Mouse (Mus musculus) C2C12 (cell line): ENCODE measurements around the gene Rpsa. TPM values are rescaled to one million over a fixed set of nuclear protein-coding genes. Genes with fewer than 3 reads are reported as not detected.

Experiments
- H3K27me3 ChIP-seq: one replicate; pipeline ENCODE4 v1.6.1; 2011; ENCODE audit not compliant: control insufficient read depth, insufficient read depth, insufficient read length
- H3K36me3 ChIP-seq: one replicate; pipeline ENCODE4 v1.6.1; 2011; ENCODE audit not compliant: control insufficient read depth, insufficient read depth
- H3K4me3 ChIP-seq: one replicate; pipeline ENCODE4 v1.5.1; 2011; ENCODE audit warnings: mild to moderate bottlenecking, control low read depth; ENCODE audit not compliant: poor library complexity, insufficient read depth, severe bottlenecking
- H3K79me2 ChIP-seq: one replicate; pipeline ENCODE4 v1.6.1; 2011; ENCODE audit not compliant: control insufficient read depth, insufficient read depth
- H3K79me3 ChIP-seq: one replicate; pipeline ENCODE4 v1.6.1; 2011; ENCODE audit warnings: low read depth, control low read depth
- H3ac ChIP-seq: one replicate; pipeline ENCODE3; 2011; ENCODE audit warnings: low read depth; ENCODE audit not compliant: control insufficient read depth, insufficient read length
- CEBPB ChIP-seq: IDR thresholded peaks from one replicate; pipeline ENCODE4 v1.6.1; 2011; ENCODE audit warnings: low read depth, mild to moderate bottlenecking, control low read depth, moderate library complexity
- CTCF ChIP-seq: IDR thresholded peaks from one replicate; pipeline ENCODE4 v1.5.1; 2011; ENCODE audit not compliant: control insufficient read depth, insufficient read depth, insufficient read length
- FOSL1 ChIP-seq: IDR thresholded peaks from one replicate; pipeline ENCODE4 v1.8.0; 2011; ENCODE audit warnings: mild to moderate bottlenecking, low read length; ENCODE audit not compliant: poor library complexity, insufficient read depth, severe bottlenecking
- MAX ChIP-seq: IDR thresholded peaks from one replicate; pipeline ENCODE4 v1.6.1; 2011; ENCODE audit warnings: mild to moderate bottlenecking, control low read depth
- MYOD1 ChIP-seq: IDR thresholded peaks from one replicate; pipeline ENCODE4 v1.6.1; 2011; ENCODE audit warnings: low read depth; ENCODE audit not compliant: control insufficient read depth, insufficient read length
- MYOG ChIP-seq: IDR thresholded peaks from one replicate; pipeline ENCODE4 v1.6.1; 2011; ENCODE audit not compliant: control insufficient read depth, insufficient read length; ENCODE audit errors: extremely low read depth
- USF1 ChIP-seq: IDR thresholded peaks from one replicate; pipeline ENCODE4 v1.6.1; 2011; ENCODE audit warnings: low read depth, mild to moderate bottlenecking, control low read depth, moderate library complexity
- polyA plus RNA-seq: library from polyadenylated mRNA; unstranded; fragments of >200 nt; fragmentation: generic; extraction: Trizol; gene quantifications from one replicate; pipeline ENCODE4 v1.2.1, GENCODE M21; 2012; ENCODE audit warnings: missing spikeins

Gene Rpsa
- polyA plus RNA-seq, 1 experiment = 3,947 TPM

DNA sequence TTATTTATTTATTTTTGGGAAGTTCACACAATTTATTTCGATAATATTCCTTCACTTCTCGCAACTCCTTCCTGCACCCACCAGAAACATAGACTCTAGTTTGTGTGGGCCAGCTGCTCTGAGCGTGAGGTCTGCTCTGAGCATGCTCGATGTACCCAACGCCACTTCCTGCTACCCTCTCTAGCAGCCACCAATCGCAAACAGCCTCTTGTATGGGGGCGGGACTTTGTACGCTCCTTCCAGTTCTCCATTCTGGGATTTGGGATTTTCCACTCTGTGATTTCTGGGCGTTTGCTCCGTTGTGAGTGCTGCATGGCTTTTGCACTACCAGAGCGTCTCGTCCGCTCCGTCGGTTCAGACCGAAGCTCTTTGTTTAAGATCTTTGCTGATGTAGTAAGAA is 36.4 kb downstream of the Rpsa start:
- Histone ChIP-seq H3K36me3 (no peaks in the 10 kb centered on the region), H3K27me3 (peaks cover 25% of the 10 kb centered on the region), H3K79me2 (no peaks in the 10 kb centered on the region), H3ac (no peak overlapping the region), H3K4me3 (no peak overlapping the region), H3K79me3 (no peaks in the 10 kb centered on the region)
- no peak for TF ChIP-seq CEBPB
- no peak for TF ChIP-seq MYOG
- no peak for TF ChIP-seq FOSL1
- TF ChIP-seq MYOD1 = no peak
- no peak for TF ChIP-seq CTCF
- no peak for TF ChIP-seq MAX
- TF ChIP-seq USF1 = no peak

DNA sequence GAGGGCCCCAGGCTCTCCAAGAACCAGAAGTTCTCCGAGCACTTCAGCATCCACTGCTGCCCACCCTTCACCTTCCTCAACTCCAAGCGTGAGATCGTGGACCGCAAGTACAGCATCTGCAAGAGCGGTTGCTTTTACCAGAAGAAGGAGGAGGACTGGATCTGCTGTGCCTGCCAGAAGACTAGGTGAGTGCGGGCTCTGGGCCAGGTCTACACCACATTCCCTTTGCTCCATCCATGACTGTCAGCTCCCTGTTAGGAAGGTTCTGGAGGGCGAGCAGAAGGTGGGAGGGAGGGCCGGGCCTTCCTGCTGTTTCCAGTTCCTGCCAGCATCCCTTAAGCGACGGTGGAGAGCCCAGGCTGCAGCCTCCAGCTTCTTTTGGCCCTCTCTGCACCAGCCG is 40.3 kb downstream of the Rpsa start:
- Histone ChIP-seq H3K36me3 (no peaks in the 10 kb centered on the region), H3K4me3 (no peak overlapping the region), H3K27me3 (peaks cover 40% of the 10 kb centered on the region), H3ac (no peak overlapping the region), H3K79me3 (no peaks in the 10 kb centered on the region), H3K79me2 (no peaks in the 10 kb centered on the region)
- no peak for TF ChIP-seq MAX
- TF ChIP-seq MYOD1 = no peak
- TF ChIP-seq CTCF = no peak
- TF ChIP-seq CEBPB = no peak
- TF ChIP-seq MYOG = no peak
- TF ChIP-seq FOSL1 = no peak
- no peak for TF ChIP-seq USF1

DNA sequence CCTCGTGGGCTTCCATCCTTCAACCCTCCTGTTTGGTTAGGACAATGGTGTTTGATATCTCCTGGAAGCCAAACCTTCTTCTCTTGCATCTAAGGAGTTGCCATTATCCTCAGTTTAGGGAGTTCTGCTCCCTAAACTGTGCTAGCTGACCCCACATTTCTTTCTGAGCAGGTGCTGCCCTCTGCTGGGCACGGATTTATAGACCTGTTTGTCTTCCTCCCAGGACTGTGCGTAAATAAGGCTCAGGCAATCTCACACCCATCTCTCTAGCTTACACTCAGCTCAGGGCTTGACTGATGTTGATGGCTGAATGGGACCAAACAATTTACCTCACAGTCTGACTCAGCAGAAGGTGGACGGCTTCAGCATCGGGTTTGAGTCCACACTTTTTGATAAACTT is 43.8 kb downstream of the Rpsa start:
- no peaks in the 10 kb centered on the region for H3K79me3 ChIP-seq
- H3K27me3 ChIP-seq = peaks cover 54% of the 10 kb centered on the region
- no peaks in the 10 kb centered on the region for H3K79me2 ChIP-seq
- H3K4me3 ChIP-seq = no peak overlapping the region
- H3ac ChIP-seq = no peak overlapping the region
- TF ChIP-seq USF1 (no peak), CTCF (no peak), CEBPB (no peak), MAX (no peak), MYOG (no peak), MYOD1 (no peak), FOSL1 (no peak)
- H3K36me3 ChIP-seq = no peaks in the 10 kb centered on the region

DNA sequence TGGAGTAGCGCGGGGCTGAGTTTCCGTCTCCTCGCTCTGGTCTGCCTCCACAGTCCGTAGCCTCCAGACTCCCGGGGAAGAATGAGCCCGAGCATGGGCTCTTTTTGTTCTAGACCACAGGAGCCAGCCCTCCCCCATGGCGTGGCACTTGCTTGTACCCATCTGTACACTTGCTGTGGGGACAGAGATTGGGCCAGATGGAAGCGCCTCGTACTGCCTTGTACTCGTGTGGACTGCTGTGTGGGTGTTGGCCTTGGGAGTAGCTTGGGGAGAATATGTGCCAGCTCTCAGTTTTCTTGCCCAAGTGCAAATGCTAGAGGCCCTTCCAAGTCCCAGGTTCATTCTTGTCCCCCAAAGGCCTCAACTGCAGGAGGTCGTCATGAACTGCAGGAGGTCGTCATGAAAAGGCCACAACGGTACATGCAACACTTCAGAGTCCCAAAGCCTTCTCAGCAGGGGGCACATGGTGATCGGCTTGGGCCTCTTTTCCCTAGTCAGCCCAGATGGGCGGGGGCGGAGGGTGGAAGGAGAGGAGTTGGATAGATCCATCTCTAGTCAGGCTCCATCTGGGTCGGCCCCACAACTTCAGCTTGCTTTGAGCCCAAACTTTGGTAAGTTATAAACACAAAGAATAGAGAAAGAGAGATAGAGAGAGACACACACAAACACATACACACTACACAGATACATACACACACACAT is 47.1 kb downstream of the Rpsa start:
- Histone ChIP-seq H3K36me3 (no peaks in the 10 kb centered on the region), H3K79me2 (no peaks in the 10 kb centered on the region), H3K27me3 (peaks cover 56% of the 10 kb centered on the region), H3K4me3 (no peak overlapping the region), H3K79me3 (no peaks in the 10 kb centered on the region), H3ac (no peak overlapping the region)
- TF ChIP-seq MAX (no peak), MYOG (no peak), CTCF (no peak), USF1 (no peak), MYOD1 (no peak), CEBPB (no peak), FOSL1 (no peak)

DNA sequence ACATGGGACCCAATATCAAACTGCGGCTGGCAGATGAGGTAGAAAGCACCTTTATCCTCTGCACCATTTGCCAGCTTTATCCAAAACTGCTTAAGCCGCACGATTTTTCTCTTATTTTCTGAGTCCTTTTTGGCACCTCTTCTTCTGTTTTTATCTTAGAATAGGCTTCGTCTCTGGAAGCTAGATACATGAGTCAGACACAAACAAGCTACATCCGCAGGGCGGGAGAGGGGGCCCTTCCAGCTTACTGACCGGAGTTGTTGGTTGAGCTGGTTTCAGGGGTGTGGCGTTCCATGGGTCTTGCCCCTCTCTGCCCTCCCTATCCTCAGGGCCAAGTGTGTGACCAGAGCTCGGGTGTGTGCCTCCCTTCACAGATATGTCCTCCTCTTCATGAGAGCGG is 51.3 kb downstream of the Rpsa start:
- peaks cover 47% of the 10 kb centered on the region for H3K27me3 ChIP-seq

More for the DNA sequence above, 51.3 kb downstream of the Rpsa start:
- Histone ChIP-seq H3K79me3 (no peaks in the 10 kb centered on the region), H3ac (no peak overlapping the region), H3K79me2 (no peaks in the 10 kb centered on the region), H3K4me3 (no peak overlapping the region), H3K36me3 (no peaks in the 10 kb centered on the region)
- TF ChIP-seq MYOD1 = no peak
- TF ChIP-seq USF1 = no peak
- no peak for TF ChIP-seq MYOG
- no peak for TF ChIP-seq CTCF
- no peak for TF ChIP-seq MAX
- TF ChIP-seq FOSL1 = no peak
- TF ChIP-seq CEBPB = no peak

Other genes with a start within 250 kb of the Rpsa start
- gene Wdr48, start 232.8 kb upstream of the Rpsa start, polyA plus RNA-seq = 16.8 TPM
- 11.0 TPM for gene Gorasp1, start 190.1 kb upstream of the Rpsa start, polyA plus RNA-seq
- gene Ttc21a, start 190.1 kb upstream of the Rpsa start, polyA plus RNA-seq = 0.06 TPM
- gene Csrnp1, start 143.0 kb upstream of the Rpsa start, polyA plus RNA-seq = 21.2 TPM
- 3.5 TPM for gene Xirp1, start 104.1 kb upstream of the Rpsa start, polyA plus RNA-seq
- gene Cx3cr1, start 57.8 kb upstream of the Rpsa start, polyA plus RNA-seq = 0.04 TPM
- gene Ccr8, start 35.6 kb upstream of the Rpsa start, polyA plus RNA-seq = not detected
- 17.1 TPM for gene Slc25a38, start 17.3 kb upstream of the Rpsa start, polyA plus RNA-seq
- not detected for gene Mobp, start 22.0 kb downstream of the Rpsa start, polyA plus RNA-seq
- gene Myrip, start 173.8 kb downstream of the Rpsa start, polyA plus RNA-seq = not detected